Mouse (Mus musculus): ENCODE measurements around the gene Tmem179.
A peak's percentile ranks its signal among the peaks of the same experiment; 100 is the strongest.

DNA sequence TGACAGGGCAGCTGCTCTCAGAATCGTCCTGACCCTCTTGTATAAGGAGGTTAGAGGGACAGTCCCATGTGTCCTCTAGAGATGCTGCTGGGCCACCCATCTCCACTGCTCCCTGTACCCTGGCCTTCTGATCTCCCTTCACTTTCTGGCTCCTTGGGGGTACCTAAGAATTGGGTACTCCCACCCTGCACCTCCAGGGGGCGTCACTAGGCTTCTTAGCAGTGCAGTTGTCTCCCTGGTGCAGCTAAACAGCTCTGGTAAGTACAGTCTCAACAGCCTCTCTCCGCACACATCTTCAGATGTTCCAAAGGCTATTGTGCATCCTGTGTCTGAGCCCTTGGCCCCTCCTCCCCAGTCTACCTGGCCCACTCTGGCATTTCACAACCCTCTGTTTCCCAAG is 1.6 kb downstream of the Tmem179 start:
- TF ChIP-seq CTCF (conservative IDR thresholded peaks at IDR 0.05; ENCODE audit: low read length) (peak; percentile 42), POU5F1 (IDR thresholded peaks at IDR 0.05; ENCODE audit: borderline replicate concordance, low read length) (no peak)

Data from E14TG2a.4 (cell line).